Mouse (Mus musculus) liver, adult 2 months (tissue): Measurements from ENCODE around the gene Htr1a.

Experiments
- CTCF ChIP-seq: fragments of 200-500 bp; IDR thresholded peaks from 2 replicates; pipeline ENCODE4 v1.5.1; 2011; ENCODE audit warnings: low read depth, low read length, control low read depth
- POLR2A ChIP-seq: fragments of 200-500 bp; IDR thresholded peaks from 2 replicates; pipeline ENCODE4 v1.6.1; 2011; ENCODE audit warnings: low read length, control low read depth; ENCODE audit not compliant: insufficient read depth; ENCODE audit errors: extremely low read depth

- TF ChIP-seq POLR2A (no peak), CTCF (no peak)
Measured at GRCm38 (mm10) chr13:105447695-105448094, 4.3 kb downstream of the Htr1a start.
